Mouse (Mus musculus): ENCODE results near the gene Acap2. TPM values are rescaled to one million over a fixed set of nuclear protein-coding genes. Genes with fewer than 3 reads are reported as not detected.

The Acap2 gene
- total and polyA plus RNA-seq, 3 experiments, result 17.2 to 19.1 TPM; not detected in 1

GRCm38 (mm10) chr16:31068280-31068679 is 132.8 kb downstream of the Acap2 start:
- Histone ChIP-seq H3K36me3 (ENCODE audit: control insufficient read depth in 1 of 2, insufficient read depth in 2 of 2, low read length in 2 of 2) (no peaks in the 10 kb centered on the region), H3K4me1 (ENCODE audit: control insufficient read depth in 1 of 2, insufficient read depth in 2 of 2, low read length in 2 of 2) (no peaks in the 10 kb centered on the region), H3K9me3 (replicated peaks; ENCODE audit: insufficient read depth, low read length) (no peaks in the 10 kb centered on the region), H3K79me2 (ENCODE audit: control insufficient read depth, insufficient read depth, low read length, poor library complexity) (no peaks in the 10 kb centered on the region), H3K27ac (ENCODE audit: control insufficient read depth, low read depth, low read length) (no peak overlapping the region), H3K9ac (ENCODE audit: control insufficient read depth, low read depth, low read length, poor library complexity, severe bottlenecking) (no peak overlapping the region), H3K27me3 (ENCODE audit: control insufficient read depth in 1 of 2, insufficient read depth in 2 of 2, low read length in 2 of 2) (no peaks in the 10 kb centered on the region), H3K4me3 (ENCODE audit: control insufficient read depth in 1 of 2, insufficient read depth in 1 of 2, low read depth in 2 of 2, low read length in 2 of 2) (no peak overlapping the region)
- DNase-seq (ENCODE audit: low read depth, low spot score), result no peak
- no peak for TF ChIP-seq KAT2A (conservative IDR thresholded peaks at IDR 0.05; ENCODE audit: low read depth, low read length)
- no peak for TF ChIP-seq ZMIZ1 (IDR thresholded peaks at IDR 0.05; ENCODE audit: low read depth, low read length)
- TF ChIP-seq ZNF384 (IDR thresholded peaks at IDR 0.05; ENCODE audit: low read depth, low read length), result no peak
- no peak for TF ChIP-seq NRF1 (IDR thresholded peaks at IDR 0.05; ENCODE audit: insufficient read depth, low read depth, low read length, poor library complexity, severe bottlenecking)
- TF ChIP-seq TBP (IDR thresholded peaks at IDR 0.05; ENCODE audit: low read depth, low read length), result no peak
- TF ChIP-seq RCOR1 (IDR thresholded peaks at IDR 0.05; ENCODE audit: low read depth, low read length), result no peak

DNA sequence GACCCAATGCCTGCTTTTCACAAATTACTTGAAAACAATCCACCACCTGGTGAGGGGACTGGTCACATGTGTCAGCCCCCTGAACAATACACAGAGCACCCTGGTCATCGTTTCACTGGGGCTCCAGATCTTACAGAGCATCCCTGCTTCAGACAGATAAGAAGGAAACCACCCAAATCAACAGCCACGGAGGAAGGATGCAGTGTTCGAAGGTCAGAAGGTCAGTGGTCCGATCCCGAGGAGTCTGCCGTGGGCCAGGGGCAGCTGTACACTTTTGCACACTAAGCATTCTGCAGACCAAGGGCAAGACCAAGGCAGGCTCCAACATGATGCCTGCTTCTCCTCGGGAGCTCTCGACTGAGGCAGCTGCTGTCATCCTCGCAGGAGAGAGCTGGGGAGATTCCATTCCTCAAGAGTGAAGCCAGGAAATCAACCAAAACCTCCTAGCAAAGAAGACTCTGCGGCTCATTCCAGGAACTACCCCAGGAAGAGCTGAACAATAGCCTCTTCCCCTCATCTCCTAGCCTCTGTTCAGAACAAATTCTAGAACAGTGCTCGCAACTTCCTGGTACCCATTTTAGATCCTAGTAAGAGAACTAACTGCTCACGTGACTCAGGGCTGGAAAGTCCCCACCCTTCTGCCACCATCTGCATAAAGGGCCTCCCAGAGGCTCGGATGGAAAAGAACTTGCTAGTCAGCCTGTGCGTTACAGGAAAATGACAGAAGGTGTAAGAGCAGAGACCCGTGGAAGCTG is 134.5 kb downstream of the Acap2 start:
- Histone ChIP-seq H3K4me1 (ENCODE audit: control insufficient read depth in 1 of 2, insufficient read depth in 2 of 2, low read length in 2 of 2) (no peaks in the 10 kb centered on the region), H3K27me3 (ENCODE audit: control insufficient read depth in 1 of 2, insufficient read depth in 2 of 2, low read length in 2 of 2) (no peaks in the 10 kb centered on the region), H3K9me3 (replicated peaks; ENCODE audit: insufficient read depth, low read length) (no peaks in the 10 kb centered on the region), H3K36me3 (ENCODE audit: control insufficient read depth in 1 of 2, insufficient read depth in 2 of 2, low read length in 2 of 2) (no peaks in the 10 kb centered on the region), H3K79me2 (ENCODE audit: control insufficient read depth, insufficient read depth, low read length, poor library complexity) (no peaks in the 10 kb centered on the region), H3K9ac (ENCODE audit: control insufficient read depth, low read depth, low read length, poor library complexity, severe bottlenecking) (no peak overlapping the region), H3K27ac (ENCODE audit: control insufficient read depth, low read depth, low read length) (no peak overlapping the region), H3K4me3 (ENCODE audit: control insufficient read depth in 1 of 2, insufficient read depth in 1 of 2, low read depth in 2 of 2, low read length in 2 of 2) (no peak overlapping the region)
- no peak for TF ChIP-seq USF2 (IDR thresholded peaks at IDR 0.05; ENCODE audit: borderline replicate concordance in 1 of 2, insufficient read depth in 1 of 2, low read depth in 1 of 2, low read length in 2 of 2)
- no peak for TF ChIP-seq GATA1 (IDR thresholded peaks at IDR 0.05; ENCODE audit: low read depth, low read length)
- no peak for TF ChIP-seq POLR2A (IDR thresholded peaks at IDR 0.05; ENCODE audit: control insufficient read depth in 1 of 2, insufficient read depth in 1 of 2, low read depth in 1 of 2, low read length in 2 of 2, poor library complexity in 1 of 2)
- TF ChIP-seq KAT2A (conservative IDR thresholded peaks at IDR 0.05; ENCODE audit: low read depth, low read length), result no peak
- no peak for TF ChIP-seq MXI1 (IDR thresholded peaks at IDR 0.05; ENCODE audit: low read depth, low read length)
- TF ChIP-seq NRF1 (IDR thresholded peaks at IDR 0.05; ENCODE audit: insufficient read depth, low read depth, low read length, poor library complexity, severe bottlenecking), result no peak
- TF ChIP-seq UBTF (IDR thresholded peaks at IDR 0.05; ENCODE audit: borderline replicate concordance, insufficient read depth, low read depth, low read length), result no peak
- TF ChIP-seq USF1 (IDR thresholded peaks at IDR 0.05; ENCODE audit: low read depth, low read length), result 0 out of 2 replicates have a peak, but pooled peaks have one; percentile 36
- DNase-seq (ENCODE audit: low read depth, low spot score), result no peak

DNA sequence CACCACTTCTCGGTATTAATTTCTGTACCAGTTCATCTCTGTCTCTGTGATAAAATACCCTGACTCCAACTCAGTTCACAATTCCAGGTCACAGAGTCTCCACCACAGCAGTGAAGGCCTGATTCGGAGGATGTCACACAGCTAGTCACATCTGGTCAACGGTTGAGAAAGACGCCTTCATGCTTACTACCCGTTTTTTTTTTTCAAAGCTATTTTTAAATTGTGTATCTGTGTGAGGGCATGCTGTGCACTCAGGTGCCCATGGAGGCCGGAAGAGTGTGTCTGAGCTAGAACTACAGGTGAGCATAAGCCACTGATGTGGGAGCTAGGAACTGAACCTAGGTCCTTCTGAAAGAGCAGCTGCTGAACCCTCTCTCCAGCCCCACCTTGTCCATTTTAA is 136.3 kb downstream of the Acap2 start:
- no peak for TF ChIP-seq ZNF384 (IDR thresholded peaks at IDR 0.05; ENCODE audit: low read depth, low read length)
- no peak for TF ChIP-seq HCFC1 (IDR thresholded peaks at IDR 0.05; ENCODE audit: low read depth, low read length)
- TF ChIP-seq BHLHE40 (IDR thresholded peaks at IDR 0.05; ENCODE audit: borderline replicate concordance, low read depth, low read length), result no peak
- TF ChIP-seq ETS1 (IDR thresholded peaks at IDR 0.05; ENCODE audit: low read depth, low read length), result no peak
- TF ChIP-seq E2F4 (IDR thresholded peaks at IDR 0.05; ENCODE audit: borderline replicate concordance, low read depth, low read length), result no peak
- TF ChIP-seq RCOR1 (IDR thresholded peaks at IDR 0.05; ENCODE audit: low read depth, low read length), result no peak
- no peak for TF ChIP-seq ZMIZ1 (IDR thresholded peaks at IDR 0.05; ENCODE audit: low read depth, low read length)
- no peaks in the 10 kb centered on the region; the same call in 1 of the 2 replicates for H3K79me2 ChIP-seq (ENCODE audit: control insufficient read depth, insufficient read depth, low read length, poor library complexity)
- no peaks in the 10 kb centered on the region for H3K4me1 ChIP-seq (ENCODE audit: control insufficient read depth in 1 of 2, insufficient read depth in 2 of 2, low read length in 2 of 2)
- H3K4me3 ChIP-seq (ENCODE audit: control insufficient read depth in 1 of 2, insufficient read depth in 1 of 2, low read depth in 2 of 2, low read length in 2 of 2), result no peak overlapping the region
- no peak overlapping the region for H3K27ac ChIP-seq (ENCODE audit: control insufficient read depth, low read depth, low read length)
- no peak overlapping the region for H3K9ac ChIP-seq (ENCODE audit: control insufficient read depth, low read depth, low read length, poor library complexity, severe bottlenecking)
- no peaks in the 10 kb centered on the region for H3K36me3 ChIP-seq (ENCODE audit: control insufficient read depth in 1 of 2, insufficient read depth in 2 of 2, low read length in 2 of 2)
- H3K27me3 ChIP-seq (ENCODE audit: control insufficient read depth in 1 of 2, insufficient read depth in 2 of 2, low read length in 2 of 2), result no peaks in the 10 kb centered on the region
- H3K9me3 ChIP-seq (replicated peaks; ENCODE audit: insufficient read depth, low read length), result no peaks in the 10 kb centered on the region
- no peak for DNase-seq (ENCODE audit: low read depth, low spot score)
